Mouse (Mus musculus) embryo, embryonic 9.5 days (tissue): Measurements from ENCODE around the gene Man1a.
A peak's percentile ranks its signal among the peaks of the same experiment; 100 is the strongest.

ENCODE experiments used
- DNase-seq: peaks from one replicate; pipeline ENCODE4 v3.0.0-alpha.2; 2017; ENCODE audit errors: extremely low spot score

Man1a gene

DNA sequence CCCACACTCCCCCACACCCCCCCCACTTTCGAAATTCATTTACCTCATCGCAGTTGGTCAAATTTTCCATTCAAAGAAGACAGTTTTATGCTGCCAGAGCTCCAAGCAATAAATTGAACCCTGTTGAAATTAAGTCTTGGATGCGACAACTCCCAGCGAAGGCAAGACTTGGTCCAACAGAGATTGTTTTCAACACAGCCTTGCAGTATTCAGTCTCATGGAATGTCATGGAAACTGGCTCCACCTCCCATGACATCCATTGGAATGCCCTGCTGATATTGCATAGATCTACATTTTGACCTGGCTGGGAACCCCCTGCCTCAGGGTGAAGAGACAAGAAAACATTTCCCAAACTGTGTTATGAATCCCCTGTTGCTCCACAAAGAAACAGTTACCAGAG, at the start of gene Man1a:
TSS of gene Man1a (minus strand) at position 190 of the 400 bp plus-strand sequence.
- peak; percentile 21 for DNase-seq

DNA sequence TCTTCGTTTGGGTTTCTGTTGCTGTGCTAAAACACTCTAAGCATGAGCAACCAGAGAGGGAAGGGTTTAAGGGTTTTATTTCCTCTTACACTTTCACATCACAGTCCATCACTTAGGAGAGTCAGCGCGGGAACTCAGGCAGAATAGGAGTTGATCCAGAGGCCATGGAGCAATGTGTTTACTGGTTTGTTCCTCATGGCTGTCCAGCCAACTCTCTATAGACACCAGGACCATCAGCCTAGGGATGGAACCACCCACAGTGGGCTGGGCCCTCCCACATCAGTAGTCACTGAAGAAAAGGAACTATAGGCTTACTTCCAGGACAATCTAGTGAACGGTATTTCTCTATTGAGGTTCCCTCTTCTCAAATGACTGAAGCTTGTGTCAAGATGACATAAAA, 45.4 kb upstream of the Man1a start:
- no peak for DNase-seq

DNA sequence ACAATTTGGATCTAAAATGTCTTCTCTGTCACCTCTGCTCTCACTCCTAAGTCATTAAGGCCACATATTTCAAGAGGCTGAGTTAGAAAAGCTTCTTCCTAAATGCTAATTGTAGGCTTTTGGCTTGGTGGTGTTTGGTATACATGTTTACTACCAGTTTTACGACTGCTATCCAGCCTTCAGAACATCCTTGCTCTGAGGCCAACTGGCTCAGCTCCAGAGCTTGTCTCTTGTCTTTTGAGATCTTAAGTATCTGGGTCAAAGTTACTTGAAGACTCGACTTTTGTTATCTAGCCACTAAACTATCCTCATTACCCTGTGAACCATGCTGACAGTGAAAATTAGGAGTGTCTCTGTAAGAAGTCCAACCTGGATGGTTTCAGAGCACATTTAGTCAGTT, 44.0 kb upstream of the Man1a start:
- no peak for DNase-seq

DNA sequence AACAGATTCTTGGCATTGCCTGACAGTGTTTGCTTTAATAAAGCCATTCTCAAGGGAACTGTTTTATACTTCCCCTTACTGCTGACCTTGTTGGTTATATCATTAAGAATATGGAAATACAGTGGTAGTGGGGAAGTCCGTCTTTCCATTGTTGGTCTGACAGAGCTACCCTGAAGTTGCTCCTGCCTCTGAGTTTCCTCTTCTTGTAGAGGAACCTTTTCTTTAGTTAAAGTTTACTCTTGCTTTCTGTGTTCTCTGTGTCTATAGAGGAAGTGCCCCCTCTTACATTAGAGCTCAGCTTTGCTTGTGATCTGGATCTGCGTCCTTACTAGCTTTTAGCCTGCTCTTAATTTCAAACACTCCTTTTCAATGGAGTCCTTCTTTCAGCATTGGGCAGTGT, 42.9 kb upstream of the Man1a start:
- no peak for DNase-seq

DNA sequence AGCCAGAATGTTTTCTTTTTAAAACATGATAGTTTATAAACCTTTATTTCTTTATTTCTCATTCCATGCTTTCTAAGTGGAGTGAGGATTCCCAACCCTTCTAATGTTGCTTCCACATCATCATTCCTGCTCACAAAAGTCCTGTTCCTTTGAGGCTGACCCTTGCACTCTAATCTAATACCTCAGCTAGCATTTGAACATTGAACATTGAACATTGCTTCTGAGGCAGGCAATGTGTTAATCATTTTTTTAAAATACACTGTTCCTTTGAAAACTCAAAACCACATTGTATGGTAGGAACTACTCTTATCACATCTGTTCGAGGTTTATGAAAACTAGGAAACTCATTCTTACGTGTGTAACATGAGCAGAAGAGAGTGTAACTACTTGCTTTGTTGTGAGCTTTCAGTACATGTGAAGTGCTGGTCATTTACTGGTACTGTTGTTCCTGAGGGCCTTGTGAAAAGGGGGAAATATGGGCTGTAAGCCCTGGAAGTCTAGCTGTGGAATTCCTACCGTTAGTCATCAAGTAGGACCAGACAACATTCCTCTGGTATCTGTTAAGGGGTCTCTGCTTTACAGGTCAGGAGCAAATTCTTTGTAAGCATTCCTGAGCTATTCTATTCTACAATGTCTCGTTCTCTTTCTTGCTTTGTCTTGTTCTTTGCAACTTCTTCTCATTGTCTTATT, 42.0 kb upstream of the Man1a start:
- DNase-seq, result no peak

DNA sequence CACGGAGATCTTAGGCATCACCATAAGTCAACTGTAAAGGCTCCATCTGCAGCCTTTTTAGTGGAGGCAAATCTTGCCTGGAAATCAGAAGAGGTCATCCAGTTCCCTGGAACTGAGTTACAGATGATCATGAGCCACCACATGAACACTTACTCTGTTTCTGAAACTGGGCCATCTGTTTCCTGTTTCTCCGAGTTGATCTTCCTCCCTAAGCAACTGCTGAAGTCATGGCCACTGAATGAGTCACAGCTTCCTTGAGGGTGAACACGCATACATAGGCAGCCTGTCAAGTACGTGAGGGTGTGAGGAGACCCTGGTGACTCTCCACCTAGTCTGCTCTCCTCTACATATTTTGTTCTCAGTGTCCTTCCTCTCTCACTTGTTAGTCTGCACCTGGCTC, 41.4 kb upstream of the Man1a start:
- no peak for DNase-seq

DNA sequence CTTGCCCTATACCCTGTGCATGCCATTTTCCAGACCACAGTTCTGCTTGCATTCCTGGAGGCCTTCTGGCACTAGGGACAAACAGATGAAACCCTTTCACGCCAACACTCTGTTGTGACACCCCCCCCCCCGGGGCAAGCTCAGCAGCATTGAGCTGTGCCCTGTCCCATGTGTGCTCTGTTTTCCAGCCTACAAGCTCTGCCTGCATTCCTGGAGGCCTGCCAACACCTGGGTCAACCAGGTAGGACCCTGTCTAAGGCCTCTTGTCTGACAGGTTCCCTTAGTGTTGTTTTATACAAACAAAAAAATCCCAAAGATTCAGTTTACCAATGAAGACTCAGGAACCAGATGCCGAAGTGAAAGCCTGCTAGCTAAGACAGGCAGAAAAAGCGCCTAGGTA, 27.3 kb upstream of the Man1a start:
- DNase-seq, result no peak

DNA sequence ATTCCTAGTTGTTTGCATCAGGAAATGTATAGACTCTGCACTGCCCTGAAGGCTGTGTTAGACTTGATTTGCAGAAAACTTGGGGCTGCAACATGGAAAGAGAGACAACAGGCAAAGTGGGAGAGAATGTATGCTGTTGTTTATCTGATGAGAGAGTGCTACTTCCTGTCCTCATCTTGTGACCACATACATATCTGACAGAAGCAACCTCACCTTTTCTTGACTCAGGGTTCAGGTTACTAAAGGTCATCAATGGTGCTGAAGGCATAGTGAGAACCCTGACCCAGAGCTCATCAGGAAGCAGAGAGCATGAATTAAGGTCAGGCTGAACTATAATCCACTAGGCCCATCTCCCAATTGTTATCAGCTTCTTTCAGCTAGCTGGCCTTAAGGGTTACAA, 15.7 kb upstream of the Man1a start:
- DNase-seq, result no peak

DNA sequence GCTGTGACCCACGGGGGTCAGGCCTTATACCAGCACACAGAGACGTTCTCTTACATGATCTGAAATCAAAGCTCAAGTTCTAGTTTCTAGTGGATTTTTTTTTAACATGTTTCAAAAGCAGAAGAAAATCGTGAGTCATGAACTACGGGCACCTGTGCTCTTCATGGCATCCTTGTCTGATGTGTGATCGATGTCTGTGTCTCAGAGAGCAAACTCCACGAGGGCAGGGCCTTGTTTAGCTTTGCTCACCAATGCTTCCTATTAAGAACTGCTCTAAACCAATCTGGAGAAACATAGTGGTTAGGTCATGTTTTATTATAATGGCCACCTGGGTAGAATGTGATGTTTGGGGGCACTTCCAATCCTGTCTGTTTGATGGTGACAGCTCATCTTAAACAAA, 13.5 kb upstream of the Man1a start:
- no peak for DNase-seq

DNA sequence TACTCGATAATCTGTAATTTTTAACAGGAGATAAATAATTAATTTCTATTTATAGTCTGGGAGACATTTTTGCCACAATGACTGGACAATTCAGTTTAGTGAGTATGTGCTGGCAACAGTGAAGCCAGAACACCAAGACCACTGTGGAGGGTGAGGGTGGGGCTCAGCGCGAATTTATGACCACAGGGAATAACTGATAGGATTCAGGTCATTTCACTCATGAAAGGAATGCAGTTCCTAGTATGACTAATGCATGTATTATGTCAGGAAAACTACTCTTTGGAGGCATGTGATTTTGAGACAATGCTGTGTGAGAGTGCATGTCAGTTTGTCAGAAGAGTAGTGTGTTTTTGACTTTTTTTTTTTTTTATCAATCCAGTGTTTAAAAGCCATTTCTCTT, 10.9 kb upstream of the Man1a start:
- no peak for DNase-seq

DNA sequence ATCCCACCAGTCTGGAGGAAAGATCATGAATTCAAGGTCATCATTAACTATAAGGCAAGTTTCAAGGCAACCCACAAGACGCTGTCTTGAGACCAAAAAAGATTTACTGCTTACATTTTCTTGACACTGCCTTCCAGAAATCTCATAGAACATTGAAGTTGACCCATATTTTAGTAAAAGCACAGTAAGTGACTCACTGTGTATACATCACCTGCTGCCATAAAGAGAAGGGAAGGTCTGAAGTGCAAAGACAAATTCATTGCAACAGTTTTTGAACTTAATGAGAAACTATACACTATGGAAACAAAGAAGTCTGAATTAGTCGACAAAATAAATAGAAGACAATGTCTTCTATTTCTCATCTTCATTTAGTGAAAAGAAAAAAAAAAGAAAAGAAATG, 8.7 kb upstream of the Man1a start:
- no peak for DNase-seq

DNA sequence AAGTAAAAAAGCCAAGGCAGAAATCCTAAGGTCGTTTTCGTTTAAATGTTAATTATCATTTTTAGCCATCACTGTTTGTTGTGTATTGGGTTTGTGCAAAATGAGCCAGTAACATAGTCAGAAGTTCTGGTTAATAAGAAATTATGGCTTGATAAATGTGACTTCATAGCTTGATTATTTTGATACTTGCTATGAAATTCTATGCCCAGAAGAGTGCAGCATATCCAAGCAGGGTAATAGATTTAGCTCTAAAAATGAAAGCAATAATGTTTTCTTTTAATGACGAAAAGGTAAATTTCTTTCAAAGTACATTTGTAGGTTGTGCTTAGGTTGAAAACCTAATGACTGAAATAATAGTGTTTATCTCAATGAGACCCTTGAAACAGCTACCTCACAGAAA, 596 bp upstream of the Man1a start:
- DNase-seq, result no peak

DNA sequence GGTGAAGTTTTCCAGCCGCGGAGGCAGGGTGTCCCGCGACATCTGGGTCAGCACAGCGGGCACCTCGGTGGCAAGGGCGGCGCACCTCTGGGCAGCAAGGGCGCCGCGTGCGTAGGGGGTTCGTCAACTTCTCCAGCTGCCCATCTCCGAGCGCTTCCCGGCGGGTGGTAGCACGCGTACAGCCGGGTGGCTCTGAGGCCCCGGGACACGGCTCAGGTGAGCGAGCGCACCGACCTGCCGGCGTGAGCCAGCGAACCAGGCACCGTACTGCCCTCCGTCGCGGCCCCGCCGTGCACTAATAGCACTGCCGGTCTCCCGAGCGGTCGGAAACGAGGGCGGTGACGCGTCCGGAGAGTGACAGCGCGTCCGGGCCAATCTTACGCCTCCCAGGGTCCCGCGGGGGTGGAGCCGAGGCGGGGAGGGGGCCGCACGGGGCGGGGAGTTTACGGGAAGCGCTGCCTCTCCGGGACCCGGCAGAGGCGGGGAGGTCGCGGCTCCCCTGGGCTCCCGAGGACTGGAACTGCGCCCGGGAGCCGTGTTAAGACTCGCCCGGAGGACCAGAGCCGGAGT, 883 bp downstream of the Man1a start:
- DNase-seq, result peak; percentile 95

DNA sequence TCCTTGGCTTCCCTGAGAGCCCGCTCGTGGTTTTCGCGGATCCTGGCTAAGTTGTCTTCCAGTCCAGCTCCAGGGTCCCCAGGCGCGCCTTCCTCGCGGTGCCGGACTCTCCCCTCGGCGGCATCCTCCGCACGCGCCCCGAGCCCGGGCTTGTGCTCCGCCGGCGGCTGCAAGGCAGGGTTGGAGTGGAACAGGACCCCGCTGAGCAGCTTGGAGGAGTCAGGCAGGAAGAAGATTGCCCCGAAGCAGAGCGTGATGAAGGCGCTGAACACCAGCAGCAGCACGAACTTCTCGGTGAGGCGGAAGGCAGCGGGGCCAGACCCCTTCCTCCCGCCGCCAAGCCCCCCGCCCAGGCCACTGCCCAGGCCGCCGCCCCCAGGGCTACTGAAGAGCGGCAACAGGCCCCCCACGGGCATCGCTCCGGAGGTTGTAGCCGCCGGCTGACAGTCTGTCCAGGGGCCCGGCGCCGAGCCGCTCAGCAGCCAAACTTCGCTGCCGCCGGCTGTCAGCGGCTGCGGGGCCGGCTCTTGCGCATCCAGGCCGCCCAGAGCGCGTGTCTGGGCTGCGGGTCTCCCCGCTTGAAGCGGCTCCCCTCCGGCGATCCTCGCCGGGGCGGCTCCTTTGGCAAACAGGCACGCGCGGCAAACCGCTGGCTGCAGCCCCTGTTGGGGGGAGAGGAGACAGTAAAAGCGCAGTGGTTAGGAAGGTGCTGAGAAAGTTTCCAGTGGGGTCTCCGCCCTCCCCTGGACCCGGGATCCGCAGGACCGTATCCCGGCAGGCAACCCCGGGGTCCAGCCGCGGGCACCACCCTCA, 1.6 kb downstream of the Man1a start:
- peak; percentile 69 for DNase-seq

DNA sequence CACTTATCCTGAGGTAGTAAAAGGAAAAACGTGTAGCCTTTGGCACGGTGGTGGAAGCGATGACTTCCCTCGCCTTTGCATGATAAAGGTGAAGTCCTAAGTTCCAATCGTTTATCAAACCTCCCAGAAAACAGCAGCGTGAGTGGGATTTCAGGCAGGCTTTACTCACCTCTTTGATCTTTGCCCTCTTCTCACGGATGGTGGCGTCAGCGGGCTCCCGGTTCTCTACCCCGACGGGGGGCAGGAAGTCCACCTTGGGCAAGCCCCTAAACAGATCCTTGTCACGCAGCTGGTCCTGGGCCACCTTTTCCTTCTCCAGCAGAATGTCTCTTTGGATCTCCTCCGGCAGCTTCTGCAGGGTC, 2.2 kb downstream of the Man1a start:
- no peak for DNase-seq

DNA sequence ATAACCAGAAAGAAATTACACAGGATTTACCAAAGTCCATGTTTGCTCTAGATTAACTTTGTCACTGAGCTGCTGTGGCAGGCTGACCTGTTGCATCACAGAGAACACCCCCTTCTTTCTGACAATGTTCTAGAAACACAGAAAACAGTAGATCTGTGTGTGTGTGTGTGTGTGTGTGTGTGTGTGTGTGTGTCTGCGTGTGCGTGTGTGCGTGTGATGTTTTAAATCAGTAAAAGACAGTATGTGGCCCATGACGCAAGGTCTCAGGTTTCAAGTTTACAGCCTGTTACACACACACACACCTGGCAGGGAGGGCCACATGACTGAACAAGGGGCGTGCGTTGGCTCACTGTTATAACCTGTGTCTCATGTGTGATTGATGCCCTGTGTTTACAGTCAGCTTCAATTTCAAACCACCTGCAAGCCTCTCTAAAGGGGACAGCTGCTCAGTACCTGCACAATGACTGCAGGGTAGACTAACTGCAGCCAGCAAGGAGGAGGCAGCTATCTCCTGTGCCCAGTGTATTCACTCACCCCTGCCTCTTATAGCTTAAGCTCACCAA, 2.7 kb downstream of the Man1a start:
- no peak for DNase-seq

DNA sequence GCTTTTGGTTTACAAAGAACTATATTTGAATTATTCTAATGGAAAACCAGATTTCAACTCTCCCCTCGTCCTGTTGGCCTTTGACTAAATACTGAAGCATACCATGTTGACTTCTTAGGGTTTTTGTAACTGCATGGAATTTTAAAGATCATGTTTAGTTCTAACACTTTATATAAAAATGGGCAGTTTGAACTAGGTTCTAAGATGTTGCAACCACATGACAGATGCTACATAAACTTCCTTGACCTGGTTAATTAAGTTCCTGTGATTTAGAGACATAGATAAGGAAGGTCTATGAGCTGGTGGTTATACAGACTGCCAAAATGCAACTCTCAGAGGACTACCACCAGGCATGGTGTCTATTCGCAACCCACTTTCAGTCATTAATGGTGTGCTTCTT, 4.1 kb downstream of the Man1a start:
- DNase-seq, result no peak

DNA sequence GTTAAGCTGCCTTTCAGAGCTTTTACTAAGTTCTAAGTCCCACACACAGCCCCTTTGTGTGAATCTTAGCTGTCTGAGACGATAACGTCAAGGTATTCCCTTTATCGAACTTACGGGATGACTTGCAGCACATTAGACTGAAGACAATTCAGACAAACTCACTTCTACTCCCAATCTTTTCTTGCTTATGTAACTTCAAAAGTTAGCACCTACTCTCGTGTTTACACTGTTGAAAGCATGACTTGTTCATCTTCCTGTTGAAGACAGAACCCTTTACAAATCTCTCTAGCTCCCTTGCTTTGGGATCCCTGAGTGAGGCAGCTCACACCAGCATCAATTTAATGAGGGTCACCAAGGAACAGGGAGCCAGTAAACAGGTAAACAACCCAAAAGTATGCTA, 5.9 kb downstream of the Man1a start:
- DNase-seq, result no peak

DNA sequence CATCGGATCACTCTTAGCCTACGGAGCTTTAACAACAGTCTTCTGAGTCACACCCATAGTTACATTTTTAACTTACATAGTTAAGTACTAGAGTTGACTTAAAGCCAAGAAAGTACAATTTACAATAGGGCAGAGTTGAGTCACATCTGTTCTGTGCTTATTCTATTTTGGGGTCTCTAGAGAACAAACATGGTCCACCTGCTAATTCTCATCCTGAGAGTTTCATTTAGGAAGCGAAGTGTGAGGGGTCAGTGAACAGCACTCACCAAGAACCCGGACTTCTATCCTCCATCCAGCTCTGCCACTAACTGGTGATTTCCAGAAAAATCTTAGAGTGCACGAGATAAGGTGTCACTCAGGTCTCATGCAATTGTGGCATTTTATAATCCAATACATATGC, 7.0 kb downstream of the Man1a start:
- no peak for DNase-seq

DNA sequence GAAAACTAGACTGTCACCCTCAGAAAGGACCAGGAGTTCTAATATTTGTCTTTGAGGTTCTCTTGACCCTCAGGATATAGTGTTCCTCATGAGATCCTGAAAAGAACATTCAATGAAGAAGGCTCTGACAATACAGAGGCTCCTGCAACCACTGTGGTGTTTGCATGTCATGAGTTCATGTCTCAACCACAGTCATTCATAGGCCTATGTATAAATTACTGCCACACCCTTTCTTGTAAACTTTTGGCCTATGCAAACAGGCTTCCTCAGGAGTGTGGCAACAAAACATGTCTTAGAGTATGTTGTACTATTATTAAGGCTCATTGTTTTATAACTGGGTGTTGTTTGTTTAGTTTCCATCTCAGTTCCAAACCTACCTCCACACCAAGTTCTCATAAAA, 9.7 kb downstream of the Man1a start:
- DNase-seq, result no peak

DNA sequence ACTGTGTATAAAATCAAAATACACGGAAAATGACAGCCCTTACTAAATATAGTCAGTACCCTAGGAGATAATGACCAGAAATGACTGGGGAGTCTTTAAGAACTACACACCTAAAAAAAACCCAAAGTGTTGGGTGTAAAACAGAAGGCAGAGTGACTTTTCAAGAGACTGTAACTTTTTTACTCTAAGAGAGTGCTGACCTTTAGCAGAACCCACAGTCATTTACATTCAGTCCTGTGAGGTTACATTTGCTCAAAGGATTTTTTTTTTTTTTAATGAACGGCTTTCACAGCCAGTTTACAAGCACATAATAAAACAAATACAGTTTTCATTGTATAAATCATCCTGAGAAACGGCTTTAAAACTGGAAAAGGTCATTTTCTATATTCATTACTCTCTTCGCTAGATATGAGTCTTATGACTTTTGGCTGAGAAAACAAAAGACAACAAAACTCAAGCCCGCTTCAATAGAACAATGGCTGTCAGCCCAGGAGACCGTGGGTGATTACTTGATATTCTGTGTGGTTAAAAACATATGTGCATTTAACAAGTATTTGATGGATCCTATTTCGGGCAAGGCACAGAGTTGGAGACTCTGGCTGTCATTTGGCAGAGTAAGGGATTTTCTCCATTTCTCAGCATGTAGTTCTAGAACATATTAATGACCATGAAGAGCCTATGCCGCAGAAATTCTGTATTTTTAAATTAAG, 12.7 kb downstream of the Man1a start:
- no peak for DNase-seq

DNA sequence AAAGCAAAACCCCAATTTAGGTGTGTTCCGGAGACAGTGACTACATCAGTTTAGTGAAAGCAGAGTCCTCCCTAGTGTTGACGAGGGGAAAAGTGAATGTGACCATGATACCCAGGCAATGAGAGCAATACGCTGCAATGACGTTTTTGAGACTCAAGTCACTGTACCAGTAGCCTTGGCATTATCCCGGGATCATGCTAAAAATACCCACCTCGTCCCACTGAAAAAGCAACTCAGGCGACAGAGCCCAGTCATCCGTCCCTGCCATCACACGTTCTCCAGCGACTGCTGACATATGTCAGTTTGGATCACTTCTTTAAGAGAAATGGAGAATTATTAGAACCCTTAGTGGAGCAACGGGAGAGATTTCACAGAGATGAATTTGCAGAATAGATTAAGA, 13.6 kb downstream of the Man1a start:
- DNase-seq, result no peak
